Mouse (Mus musculus) gastrocnemius, adult 18-20 months (tissue): ENCODE results near the gene Cox8a. TPM values are rescaled to one million over a fixed set of nuclear protein-coding genes. Genes with fewer than 3 reads are reported as not detected.

Source experiments
- DNase-seq: peaks from one replicate; pipeline ENCODE4 v3.0.0; 2021; ENCODE audit warnings: low spot score
- long read RNA-seq, 2 experiments: library from polyadenylated mRNA; stranded (forward); transcript quantifications; one replicate each; pipeline ENCODE4 v2.0.0; 2021
- total RNA-seq, 2 experiments: library from RNA; stranded (reverse); gene quantifications; 2 replicates each; pipeline ENCODE4 v1.2.3; 2021

Gene Cox8a
- total RNA-seq, result 100 to 1,000 TPM in 1 of 2 experiments, 10 to 100 TPM in 1; 72.3 to 102 TPM
- long read RNA-seq, experiment 1, transcript Cox8a-201 (2 exons, 550 nt), result major isoform, 86 of 89 reads
- long read RNA-seq, experiment 1, partial matches to known transcripts, result 2 of 89 reads
- long read RNA-seq, experiment 1, other reads (novel, unspliced or antisense), result 1 of 89 reads
- long read RNA-seq, experiment 2, transcript Cox8a-201 (2 exons, 550 nt), result major isoform, 69 of 70 reads
- long read RNA-seq, experiment 2, partial matches to known transcripts, result 1 of 70 reads
- long read RNA-seq, experiment 2, other reads (novel, unspliced or antisense), result 0 of 70 reads

DNA sequence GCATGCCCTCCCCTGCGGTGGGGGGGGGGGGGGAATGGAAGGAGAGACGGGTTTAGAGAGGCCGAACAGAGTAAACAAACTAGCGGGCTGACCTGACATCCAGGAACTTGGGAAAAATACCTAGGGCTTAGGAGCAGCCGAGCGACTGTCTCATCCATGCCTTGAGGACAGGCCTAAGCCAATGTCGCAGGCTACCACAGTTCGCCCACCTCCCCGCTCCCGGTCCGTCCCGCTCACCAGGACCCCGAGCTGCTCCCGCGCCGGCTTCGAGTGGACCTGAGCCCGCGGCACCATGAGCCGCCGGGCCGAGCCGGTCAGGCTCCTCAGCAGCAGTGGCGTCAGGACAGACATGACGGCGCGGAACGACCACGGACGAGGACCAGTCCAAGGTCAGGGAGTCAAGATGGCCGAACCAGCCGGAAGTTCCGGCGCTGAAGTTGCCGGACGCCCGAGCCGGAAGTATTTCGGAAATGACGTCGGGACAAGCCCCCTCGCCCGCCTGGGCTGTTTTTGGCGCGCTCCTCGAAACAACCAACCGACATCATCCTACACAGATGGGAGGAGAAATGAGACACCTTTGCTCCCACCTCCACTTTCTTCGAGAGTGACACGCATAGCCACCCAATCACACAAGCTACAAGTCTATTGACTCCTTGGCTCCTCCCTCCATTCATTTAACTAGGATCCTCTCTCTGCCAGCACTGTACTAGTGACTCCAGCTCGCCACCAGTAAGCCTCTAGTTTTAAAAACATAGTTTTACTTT, at the start of gene Cox8a:
Gene Cox8a, minus strand, starts transcription at position 455 of the 764 bp plus-strand sequence.
- DNase-seq, result peak; percentile 97

DNA sequence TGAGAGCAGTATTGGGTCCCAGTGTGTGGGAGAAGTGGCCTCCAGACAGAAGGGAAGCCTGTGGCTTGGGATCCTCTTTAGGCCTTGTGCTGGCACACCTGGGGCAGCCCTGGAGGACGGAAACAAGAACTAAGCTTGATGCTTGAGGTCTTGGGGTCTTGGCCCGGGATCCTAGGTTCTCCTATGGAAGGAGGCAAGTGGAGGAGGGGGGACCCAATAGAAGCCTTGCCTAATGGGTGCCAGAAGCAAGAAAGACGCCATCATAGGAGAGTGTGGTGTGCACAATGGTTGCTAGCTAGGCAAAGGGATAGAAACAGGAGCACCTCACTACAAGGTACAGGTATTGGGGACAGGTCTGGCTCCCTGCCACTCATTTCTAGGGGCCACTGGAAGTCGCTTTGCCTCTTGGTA, 49.0 kb upstream of the Cox8a start:
- no peak for DNase-seq

DNA sequence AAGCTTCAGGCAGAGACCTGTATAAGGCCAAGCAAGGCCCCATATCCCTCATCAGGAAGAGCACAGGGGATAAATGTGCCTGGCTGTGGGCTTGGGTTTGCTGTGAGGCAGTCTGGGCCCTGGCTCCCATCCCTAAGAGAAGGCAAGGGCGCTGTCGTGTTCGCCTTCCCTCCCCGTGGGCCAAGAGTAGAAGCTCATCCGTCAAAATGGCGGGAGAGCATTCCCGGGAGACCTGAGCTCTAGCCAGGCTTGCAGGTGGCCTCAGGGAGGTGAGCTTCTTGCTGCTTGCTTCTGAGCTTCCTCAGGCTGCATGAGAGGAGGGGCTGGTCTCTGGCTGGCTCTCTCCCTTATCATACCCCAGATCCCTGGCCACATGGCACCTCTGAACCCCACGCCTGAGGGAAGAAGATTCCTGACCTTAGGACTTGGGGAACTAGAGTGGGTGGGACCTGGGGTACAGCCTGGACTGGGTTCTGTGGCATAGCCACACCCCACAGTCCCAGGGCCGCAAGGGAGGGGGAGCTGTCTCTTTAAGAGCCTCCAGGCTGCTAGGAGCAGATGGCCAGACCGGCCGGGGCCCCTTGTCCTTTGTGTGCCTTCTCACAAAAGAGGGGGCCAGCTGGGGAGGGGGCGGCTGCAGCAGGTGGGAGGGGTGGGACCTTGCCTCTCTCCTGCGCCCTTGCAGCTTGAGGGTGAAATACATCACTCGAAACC, 48.2 kb upstream of the Cox8a start:
- DNase-seq, result no peak

DNA sequence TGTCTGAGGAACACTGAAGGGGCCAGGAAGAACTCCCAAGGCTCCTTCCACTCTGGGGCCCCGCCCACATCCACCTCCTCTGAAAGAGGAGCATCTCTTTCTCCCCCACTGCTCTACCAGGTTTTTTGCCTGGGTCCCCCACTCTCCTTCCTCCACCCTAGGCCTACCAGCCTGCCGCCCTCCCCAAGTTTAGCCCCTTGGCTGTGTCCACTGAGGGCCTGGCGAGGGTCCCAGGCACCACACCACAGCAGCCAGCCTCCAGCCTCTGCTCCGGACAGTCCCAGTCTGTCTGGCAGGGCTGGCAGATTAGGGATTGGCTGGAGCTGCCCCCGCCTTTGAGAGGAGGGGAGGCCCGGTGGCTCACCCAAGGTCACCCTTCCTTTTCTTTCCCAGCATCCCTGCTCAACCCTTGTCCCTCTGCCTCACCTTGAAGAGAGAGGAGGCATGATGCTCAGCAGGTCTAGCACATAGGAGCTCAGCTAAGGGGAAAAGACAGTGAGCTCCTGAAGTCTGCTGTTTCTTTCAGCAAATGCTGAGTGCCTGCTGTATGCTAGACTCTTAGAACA, 47.4 kb upstream of the Cox8a start:
- DNase-seq, result no peak

DNA sequence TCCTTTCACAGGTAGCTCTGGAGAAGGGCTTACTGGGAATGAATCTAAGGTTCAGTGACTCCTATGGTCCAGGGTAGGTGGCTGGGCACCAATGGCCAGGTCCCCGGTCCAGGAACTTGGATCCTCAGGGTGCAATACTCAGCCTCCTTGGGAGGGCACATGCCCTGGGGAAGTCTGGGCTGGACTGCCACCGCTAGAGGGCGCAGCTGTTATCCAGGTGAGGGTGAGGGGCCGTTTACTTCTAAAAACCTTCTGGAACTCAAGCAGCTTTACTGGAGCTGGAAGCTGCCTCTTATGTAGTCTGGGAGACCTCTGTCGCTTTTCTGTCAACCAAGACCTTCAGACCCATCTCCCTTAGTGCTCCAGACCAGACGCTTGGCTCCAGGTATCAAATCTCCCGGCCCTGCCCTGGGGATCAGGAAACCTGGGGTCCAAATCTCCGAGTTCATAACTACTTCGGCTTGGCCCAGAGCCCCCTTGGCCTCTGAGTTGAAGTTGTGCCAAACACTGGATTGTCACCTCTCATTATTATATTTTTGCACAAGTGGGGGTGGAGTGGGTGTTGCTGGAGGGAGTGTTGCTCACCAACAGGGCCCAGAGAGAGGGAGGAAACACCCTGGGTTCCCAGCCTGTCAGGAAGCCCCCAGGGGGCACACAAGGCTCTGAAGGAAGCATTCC, 46.8 kb upstream of the Cox8a start:
- peak; percentile 84 for DNase-seq

DNA sequence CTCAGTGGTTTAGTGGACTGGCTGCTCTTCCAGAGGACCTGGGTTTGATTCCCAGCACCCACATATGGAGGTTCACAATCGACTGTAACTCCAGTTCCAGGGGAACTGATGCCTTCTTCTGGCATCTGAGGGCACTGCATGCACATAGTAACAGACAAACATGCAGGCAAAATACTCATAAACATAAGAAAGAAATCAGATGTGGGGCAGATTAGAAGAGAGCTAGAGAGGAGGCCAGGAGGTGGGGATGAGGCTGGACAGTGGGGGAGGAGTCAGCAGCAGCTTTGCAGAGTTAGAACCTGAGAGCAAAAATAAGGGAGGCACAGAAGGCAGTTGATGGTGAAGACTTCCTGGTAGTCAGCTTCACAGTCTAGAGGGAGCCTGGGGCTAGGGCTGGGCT, 45.2 kb upstream of the Cox8a start:
- no peak for DNase-seq

DNA sequence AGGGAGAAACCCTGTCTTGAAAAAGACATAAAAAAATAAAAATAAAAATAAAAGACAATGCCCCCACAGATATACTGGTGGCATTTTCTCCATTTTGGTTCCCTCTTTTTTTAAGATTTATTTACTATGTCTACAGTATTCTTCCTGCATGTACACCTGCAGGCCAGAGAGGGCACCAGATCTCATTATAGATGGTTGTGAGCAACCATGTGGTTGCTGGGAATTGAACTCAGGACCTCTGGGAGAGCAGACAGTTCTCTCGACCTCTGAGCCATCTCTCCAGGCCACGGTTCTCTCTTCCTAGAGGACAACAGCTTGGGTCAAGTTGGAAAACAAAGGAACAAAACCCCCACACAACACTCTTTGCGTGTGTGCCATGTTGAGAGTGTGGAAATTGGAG, 44.5 kb upstream of the Cox8a start:
- DNase-seq, result no peak

DNA sequence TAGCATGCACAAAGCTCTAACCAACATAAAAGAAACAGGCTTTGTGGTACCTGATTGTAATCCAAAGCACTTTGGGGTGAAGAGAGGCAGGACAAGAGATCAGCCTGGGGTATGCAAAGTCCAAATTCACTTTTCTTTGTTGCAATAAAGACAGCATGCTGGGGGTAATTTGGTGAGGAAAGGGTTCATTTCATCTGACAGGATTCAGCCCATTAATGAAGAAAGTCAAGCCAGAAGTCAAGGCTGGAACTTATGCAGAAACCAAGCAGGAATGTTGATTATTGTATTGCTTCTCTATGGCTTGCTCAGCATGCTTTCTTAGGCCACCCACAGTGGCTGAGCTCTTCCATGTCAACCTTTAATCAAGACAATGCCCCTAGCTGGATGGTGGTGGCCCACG, 44.1 kb upstream of the Cox8a start:
- DNase-seq, result no peak

DNA sequence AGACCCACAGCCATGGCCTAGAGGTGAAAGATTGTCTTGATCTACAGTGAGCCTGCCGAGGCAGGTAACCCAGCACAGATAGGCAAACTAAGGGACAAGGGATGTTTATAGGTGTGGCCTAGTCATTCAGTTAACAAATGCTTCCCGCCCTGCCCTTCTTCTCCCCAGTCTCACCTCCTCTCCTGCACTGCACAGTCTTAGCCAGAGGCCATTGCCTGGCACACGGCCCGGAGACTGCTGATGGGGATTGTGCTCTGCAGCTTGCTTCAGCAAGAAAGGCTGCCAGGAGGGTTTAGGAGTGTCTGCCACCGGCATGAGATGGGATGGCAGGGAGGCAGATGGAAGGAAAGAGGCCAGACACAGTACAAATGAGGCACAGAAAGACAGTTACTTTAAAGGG, 40.5 kb upstream of the Cox8a start:
- no peak for DNase-seq

DNA sequence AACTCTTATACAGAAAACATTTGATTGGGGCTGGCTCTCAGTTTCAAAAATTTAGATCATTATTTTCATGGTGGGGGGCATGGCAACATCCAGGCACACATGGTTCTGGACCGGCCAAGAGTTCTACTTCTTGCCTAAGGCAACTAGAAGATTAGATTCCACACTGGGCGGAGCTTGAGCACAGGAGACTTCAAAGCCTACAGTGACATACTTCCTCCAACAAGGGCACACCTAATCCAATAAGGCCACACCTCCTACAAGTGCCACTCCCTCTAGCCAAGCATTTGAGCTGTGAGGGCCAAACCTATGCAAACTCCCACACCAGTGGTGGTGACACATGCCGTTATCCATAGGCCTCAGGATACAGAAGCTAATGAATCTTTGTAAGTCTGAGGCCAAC, 28.6 kb upstream of the Cox8a start:
- no peak for DNase-seq

DNA sequence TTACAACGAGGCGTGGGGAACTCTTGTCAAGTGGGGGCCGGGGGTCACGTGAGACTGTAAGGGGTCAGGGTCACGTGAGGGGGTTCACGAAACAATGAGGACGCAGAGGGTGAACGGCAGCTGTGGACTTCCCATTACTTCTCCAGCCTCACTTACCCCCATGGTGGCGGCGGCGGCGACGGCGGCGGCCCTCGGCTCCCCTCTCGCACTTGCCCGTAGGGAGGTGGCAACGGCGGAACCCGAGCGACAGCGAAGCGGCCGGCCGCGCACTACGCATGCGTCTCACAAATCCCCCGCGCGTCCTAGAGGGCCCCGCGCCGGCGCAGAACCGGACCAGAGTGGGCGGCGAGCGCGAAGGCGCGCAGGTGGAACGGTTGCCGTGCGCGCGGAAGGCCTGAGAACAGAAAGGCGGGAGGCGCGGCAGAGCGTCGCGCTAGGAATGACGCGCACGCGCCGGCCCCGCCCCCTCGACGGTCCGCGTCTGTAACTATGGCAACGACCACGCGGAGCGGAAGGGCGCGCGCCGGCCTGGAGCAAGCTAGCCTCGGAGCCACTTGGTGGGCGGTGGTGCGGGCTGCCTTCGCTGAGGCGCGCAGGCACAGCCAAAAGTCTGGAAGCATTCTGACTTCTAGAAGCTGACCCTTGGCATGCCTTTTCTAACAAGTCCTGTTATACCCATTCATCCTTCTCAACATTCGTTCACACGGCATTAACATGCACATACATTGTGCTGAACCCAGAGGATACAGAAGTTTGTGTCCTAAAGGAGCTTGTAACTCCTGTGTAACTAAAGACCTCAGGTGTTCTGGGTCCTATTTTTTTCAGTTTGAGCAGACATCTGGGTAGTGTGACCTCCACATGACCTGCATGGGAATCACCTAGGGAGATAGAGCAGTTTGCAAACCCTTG, 23.6 kb upstream of the Cox8a start, which contains the start of gene Naa40:
Gene Naa40, minus strand, starts transcription at position 402 of the 909 bp plus-strand sequence.
- peak; percentile 89 for DNase-seq

DNA sequence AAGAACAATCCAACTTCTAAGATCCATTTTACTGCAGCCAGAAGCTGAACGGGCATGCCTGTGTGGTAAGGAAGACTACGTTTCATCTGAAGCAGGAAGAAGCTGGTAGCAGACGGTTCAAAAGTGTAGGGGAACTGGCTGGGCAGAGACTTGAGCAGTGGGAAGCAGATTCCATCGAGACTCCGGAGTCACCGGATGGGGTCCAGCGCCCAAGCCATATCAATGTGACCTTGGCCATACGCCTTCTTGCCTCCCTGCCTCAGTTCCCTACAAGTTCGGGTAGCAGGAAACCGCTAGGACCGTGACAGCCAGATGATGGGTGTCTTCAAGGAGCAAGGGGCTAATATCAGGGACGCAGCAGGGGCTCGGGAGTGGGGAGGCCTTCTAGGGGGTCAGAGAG, 22.9 kb upstream of the Cox8a start:
- no peak for DNase-seq

DNA sequence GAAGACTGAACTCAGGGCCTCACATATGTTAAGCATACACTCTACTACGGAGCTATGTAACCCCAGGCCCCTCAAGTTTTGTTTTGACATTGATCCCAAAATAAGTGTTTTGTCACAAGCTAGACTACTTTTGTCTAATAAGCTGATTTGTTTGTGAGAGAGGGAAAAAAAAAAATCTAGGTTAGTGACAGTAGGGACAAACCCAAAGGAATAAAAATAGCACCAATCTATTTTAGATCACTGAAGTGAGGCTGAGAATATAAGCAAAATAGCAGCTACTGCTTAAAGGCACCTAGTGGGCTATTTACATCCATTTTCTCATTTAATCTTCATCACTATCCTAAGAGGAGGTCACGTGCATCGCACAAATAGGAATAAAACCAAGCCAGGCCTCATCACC, 22.2 kb upstream of the Cox8a start:
- DNase-seq, result no peak

DNA sequence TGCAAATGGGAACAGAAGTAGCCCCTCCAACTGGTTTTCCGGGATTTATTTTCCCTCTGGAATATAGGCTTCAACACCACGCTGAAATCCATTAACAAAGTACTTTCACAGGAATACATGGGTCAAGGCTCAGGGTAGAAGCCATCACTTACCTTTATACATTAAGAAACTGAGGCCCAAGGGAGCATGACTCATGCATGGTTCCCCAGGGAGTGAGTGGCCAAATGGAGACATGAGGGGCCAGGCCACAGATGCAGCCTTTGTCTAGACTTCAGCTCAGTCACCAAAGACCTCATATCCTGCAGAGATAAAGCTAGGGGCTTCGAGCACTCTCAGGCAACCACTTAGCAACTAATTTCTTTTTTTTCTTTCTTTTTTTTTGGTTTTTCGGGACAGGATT, 19.3 kb upstream of the Cox8a start:
- no peak for DNase-seq

DNA sequence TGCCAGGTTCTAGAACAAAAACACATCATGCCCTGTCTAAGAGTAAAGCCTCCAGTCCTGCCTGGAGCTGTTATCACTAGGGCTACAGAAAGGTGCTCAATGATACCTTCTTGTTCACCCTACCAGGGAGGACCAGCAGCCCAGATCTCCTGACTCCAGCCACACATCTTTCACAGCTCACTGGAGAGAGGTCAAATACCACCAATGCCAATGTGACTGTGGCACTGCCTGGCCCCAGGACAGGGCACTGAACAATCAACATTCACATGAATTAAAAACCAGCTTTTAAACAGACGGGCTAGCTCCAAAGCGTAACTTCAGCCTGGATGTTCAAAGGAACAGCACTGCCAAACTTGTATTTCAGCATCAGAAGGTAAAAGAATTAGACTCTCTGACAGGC, 18.6 kb upstream of the Cox8a start:
- no peak for DNase-seq

DNA sequence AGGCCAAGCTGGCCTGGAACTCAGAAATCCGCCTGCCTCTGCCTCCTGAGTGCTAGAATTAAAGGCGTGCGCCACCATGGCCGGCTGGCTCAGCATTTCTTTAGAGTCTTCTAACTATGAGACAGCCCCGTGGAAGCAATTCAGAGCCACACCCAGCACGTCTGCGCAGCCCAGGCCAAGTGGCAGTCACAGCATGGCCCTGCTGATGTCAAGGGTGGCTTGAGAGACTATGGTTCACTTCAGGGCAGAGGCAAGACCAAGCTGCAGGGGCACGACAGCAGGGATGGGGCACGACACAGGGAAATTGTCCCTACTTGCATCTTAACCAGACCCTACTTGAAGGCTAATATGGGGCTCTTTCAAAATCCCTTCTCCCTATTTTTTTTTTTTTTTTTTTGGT, 18.0 kb upstream of the Cox8a start:
- no peak for DNase-seq

DNA sequence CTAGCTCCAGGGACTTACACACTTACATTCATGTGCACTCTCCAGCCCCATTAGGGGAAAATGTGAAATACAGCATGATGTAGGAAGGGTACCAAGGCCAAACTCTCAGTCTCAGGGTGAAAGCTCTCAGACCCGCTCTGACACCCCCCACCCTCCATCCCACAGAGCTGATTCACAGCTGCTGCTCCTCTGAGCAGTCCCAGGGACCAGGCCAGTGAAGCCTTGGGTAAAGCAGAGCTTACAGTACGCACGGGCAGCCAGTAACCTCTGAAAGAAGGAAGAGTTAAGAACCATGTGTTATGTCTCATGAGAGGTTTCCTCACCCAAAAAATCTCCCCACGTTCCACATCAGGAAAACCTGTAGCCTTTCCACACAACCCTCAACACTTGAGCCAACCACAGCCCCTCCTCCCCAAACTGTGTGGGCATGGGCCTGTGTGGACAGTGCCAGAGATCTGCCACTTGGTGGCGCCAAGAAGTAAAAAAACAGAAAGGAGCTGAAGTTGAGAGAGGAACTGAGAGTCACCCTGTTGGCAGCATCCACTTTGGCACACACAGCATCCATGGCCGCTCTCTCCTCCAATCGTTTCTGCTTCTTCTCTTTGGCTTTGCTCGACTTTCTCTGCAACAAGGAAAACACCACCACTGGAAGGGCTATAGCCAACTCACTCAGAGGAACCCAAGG, 17.3 kb upstream of the Cox8a start:
- DNase-seq, result peak; percentile 85

DNA sequence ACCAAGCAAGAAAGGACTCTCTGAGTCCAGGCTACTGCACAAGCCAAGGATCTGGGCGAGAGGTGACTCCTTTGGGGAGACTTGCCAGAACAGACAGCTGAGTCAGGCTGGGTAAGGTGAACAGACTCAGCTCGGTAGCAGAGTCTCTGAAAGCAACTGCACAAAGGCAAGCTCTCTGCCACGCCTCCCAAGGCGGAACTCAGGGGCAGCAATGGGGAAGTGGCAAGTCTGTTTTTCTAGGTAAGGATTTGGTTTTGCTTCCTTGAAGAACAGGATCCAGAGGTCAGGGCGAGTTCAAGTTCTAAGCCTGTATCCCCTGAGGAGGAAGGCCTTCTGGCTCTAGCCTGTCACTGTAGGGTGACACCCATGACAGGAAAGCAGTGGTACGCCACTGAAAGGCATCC, 9.1 kb upstream of the Cox8a start:
- DNase-seq, result peak; percentile 30

DNA sequence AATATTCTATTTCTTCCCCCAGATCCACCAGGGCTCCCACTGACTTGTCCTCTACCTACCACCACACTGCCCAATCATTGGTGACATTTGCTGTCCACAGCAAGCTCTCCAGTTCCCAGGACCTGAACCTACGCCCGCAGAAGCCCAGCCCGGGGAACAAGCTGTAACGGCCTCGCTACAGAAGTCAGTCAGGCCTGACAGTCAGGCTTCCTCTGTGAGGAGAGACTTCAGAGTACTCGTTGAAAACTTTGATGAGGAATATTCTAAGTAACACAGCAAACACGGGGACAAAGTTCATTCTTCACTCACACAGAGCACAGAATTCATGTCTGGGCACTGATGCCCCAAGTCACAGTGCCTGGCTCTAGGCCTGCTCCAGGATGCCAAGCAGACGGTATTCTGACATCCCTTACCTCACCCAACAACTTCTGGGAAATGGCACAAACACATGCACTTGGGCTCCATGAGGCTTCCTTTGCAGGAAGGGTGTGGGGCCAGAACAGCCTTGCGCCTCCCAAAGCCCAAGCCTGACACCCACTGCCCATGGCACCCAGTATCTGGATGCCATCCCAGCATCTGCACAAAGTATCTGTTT, 7.8 kb upstream of the Cox8a start:
- DNase-seq, result no peak
